Mouse (Mus musculus): ENCODE measurements around the gene Dab2ip.

- TF ChIP-seq CTCF (IDR thresholded peaks at IDR 0.05) (no peak), POLR2A (IDR thresholded peaks at IDR 0.05; ENCODE audit: insufficient read depth, low read depth, low read length) (no peak)
These were observed 157.4 kb downstream of the Dab2ip start for GRCm38 (mm10) chr2:35715485-35715884.
